Mouse (Mus musculus): ENCODE results near the gene Stra6.

GRCm38 (mm10) chr9:58105595-58106169, 42.1 kb downstream of the Stra6 start:
- TF ChIP-seq CTCF (IDR thresholded peaks at IDR 0.05; ENCODE audit: low read depth) (no peak), EP300 (IDR thresholded peaks at IDR 0.05; ENCODE audit: low read depth) (no peak)

All from liver, embryonic 14.5 days (tissue).